Mouse (Mus musculus) pancreas, adult 10 weeks (tissue): ENCODE data around the gene Yif1b. TPM values are rescaled to one million over a fixed set of nuclear protein-coding genes. Genes with fewer than 3 reads are reported as not detected.

Experiments used
- polyA plus RNA-seq: library from polyadenylated mRNA; stranded (reverse); fragments of 350-450 nt; fragmentation: Illumina TruSeq; extraction: RNeasy Lipid Tissue Mini Kit (QIAGEN cat#74804); gene quantifications from one replicate; pipeline ENCODE4 v1.2.3, GENCODE M21; 2015; ENCODE audit warnings: low read depth, low replicate concordance; ENCODE audit not compliant: insufficient read depth

Yif1b gene
- polyA plus RNA-seq = 15.3 TPM

DNA sequence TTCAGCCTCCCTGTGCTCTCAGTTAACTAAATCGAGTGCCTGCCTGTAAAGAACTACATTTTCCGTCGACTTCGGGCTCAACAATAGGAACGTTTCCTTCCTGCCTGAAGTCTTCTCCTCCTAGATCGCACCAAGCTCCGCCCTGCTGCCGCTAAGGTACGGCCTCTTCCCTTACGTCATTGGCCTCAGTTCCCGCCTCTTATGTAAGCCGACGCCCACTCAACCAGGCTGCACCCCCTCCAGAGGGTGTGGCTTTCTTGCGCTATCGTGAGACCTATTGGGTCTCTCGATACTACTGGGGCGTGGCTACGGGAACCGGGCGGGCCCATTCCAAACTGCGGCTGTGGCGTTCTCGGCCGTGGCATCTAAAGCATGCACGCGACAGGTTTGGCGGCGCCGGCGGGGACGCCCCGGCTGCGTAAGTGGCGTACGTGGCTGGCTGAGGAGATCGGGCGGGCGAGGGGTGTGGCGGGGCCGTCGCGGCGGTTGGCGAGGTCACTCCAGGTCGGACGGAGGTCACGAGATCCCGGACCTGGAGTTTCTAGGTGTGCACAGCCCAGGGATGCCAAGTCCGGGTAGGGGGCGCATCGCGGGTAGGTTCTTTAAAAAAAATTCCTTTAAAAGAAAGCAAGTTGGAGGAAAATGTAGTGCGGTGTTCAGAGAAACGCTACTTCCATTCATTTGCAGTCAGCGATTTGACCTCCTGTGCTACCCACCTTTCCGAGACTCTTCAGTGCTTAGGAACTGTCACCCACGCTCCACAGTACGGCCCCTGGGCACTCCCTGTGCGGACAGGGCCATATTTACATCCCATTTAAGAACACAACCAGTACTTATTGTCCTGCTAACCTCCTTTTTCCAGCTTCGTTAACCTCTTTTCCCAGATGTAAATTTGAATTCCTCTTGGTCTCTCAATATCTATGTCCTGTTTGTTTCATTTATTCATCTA lies at the start of gene Yif1b:
Yif1b (plus strand) TSS at position 311 of the 949 bp plus-strand sequence.

DNA sequence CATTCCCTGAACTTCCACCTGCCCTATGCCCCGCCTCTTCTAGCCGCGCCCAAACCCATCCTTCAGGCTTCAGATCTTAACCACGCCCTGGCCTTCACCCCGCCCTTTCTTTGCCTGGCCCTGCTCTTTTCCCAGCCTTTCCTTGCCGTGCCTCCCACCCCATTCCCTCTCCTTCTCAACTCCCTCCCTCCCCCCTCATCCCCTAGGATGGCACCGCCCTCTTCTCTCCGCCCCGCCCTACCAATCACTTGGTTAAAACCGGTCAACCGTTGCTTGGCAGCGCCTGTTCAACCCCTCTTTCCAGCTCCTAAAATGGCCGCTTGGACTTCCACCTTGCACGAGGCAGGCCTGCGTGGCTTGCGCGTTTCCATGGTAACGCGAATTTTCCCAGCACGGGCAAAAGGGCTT lies 24.4 kb upstream of the Yif1b start, which contains the start of gene Catsperg1:
Catsperg1 (minus strand) TSS at position 361 of the 408 bp plus-strand sequence.

DNA sequence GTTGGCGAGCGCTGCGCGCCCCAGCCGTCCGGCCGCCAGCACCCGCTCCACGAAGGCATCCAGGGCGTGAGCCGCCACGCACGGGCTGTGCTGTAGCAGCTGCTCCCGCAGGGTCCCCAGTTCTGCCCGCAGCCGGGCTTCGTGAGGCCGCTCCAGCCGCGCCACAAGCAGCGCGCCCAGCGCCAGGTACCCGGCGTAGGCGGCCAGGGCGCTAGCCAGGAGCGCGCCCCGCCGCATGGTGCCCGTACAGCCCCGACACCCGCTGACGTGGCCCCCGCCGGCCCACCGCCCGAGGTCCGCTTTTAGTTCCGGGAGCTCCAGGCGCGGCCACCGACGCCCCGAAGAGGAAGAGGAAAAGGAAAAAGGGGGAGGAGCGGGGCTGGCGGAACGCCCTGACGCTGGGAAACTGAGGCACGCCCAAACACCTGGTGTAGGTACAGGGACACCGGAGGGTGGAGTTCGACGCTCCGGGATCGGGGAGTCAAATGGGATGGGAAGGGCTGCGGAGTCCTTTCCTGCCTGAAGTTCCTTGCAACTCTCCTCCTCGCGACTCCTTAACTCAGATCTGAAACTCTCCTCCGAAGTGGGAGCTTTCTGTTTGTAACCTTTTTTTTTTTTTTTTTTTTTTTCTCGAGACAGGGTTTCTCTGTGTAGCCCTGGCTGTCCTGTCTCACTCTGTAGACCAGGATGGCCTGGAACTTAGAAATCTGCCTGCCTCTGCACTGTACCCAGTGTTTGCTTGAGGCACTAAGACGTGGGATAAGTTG lies 5.7 kb upstream of the Yif1b start, which contains the start of gene Kcnk6:
Kcnk6 (minus strand) TSS at position 269 of the 767 bp plus-strand sequence.

DNA sequence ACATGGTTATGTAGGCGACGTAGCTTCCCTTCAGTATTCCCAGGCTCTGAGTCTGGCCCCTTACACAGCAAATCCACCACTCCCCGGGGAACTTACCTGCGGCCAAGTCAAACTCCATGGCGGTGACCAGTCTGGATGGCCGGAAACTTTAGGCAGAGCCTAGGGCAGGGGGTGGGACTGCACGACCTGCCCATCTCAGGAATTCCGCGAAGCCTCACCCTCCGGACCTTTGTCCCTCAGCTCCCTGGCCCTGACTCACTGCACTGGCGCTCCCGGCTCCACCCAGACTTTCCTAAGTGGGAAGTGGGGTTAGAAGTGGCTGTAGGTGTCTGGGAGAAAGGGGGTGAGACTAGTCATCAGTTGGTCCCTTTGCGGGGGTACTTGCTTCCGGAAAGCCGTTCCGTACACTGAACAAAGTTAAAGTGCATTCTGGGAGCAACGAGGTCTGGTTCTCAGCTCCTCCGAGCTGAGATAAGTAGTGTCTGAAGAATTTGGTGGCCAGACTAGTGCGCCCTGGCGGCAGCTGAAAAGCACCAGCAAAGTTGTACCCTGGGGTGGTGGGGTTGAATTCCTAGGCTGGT lies 10.2 kb downstream of the Yif1b start, which contains the start of gene 2200002D01Rik:
2200002D01Rik (minus strand) TSS at position 206 of the 581 bp plus-strand sequence.

DNA sequence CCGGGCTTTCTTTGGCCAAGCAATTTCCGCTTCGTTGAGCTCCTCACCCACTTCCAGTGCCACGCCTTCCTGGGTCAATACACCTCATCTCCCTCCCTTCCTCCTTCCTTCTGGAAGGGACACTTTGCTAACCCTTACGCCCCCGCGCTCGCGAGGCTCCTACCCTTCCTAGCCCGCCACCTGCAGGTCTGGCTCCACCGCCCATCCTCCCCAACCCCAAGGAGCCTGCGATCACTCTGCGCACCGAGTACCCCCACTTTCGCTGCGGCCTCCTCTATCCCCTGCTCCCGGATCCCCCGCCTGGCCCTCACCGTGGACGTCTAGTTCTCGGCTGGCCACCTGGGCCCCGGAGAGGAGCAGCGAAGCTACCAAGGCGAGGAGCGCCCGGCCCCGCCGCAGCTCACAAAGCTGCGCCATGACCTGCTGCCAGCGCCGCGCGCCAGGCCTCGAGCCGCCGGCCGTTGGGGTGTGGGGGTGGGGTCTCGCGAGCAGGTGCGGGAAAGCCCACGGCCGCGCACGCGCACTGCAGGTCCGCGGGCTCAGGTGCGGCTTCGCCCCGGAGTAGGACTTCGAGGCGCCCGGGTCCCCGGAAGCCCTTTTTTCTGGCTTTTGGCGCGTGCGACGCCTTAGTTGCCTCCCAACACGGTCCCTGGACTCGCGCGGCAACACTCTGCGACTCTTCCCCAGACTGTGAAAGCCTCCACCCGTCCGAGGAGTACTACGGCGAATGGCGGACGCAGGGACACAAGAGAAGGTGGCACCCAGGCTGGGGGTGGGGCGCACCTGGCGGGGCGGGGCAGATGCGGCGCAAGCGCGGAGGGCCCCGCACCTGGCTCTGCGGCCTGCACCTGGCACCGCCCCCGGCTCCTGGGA lies 43.3 kb downstream of the Yif1b start, which contains the start of gene Spint2:
Spint2 (minus strand) TSS at position 712 of the 873 bp plus-strand sequence.

DNA sequence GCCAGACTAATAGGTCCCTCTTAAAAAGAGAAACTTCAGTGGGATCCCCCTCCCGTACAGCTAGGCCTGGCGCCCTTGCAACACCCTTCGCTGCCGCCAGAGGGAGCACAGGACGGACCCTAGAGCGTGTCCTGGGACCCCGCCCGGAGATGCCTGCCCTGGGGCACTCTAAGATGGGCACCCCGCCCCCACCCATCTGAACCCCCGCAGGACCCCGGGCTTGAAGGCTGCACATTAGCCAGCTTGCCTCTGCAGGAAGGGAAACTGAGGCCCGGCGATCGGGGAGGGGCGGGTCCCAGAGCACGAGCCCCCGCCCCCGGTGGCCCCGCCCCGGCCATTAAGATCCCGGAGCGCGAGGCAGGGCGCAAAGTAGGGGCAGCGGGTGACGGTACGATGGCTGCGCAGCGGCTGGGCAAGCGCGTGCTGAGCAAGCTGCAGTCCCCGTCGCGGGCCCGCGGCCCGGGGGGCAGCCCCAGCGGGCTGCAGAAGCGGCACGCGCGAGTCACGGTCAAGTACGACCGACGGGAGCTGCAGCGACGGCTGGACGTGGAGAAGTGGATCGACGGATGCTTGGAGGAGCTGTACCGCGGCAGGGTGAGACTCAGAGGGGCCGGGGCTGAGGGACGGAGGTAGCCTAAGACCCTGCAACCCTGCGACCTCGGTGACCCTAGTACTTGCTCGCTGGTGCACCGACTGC lies 51.0 kb downstream of the Yif1b start, which contains the start of gene Ppp1r14a:
Ppp1r14a (plus strand) TSS at position 367 of the 697 bp plus-strand sequence.

Other genes with a start within 250 kb of the Yif1b start
- not detected for gene Ryr1, start 113.2 kb upstream of the Yif1b start, polyA plus RNA-seq
- 1.4 TPM for gene Rasgrp4, start 103.5 kb upstream of the Yif1b start, polyA plus RNA-seq
- gene Fam98c, start 82.1 kb upstream of the Yif1b start, polyA plus RNA-seq = 14.6 TPM
- gene Ggn, start 68.1 kb upstream of the Yif1b start, polyA plus RNA-seq = 2.3 TPM
- gene Spred3, start 67.9 kb upstream of the Yif1b start, polyA plus RNA-seq = 1.4 TPM
- 32.7 TPM for gene Psmd8, start 57.6 kb upstream of the Yif1b start, polyA plus RNA-seq
- gene Catsperg1, start 24.3 kb upstream of the Yif1b start, polyA plus RNA-seq = 0.55 TPM
- 2.9 TPM for gene Kcnk6, start 5.8 kb upstream of the Yif1b start, polyA plus RNA-seq
- gene 2200002D01Rik, start 10.1 kb downstream of the Yif1b start, polyA plus RNA-seq = not detected
- gene Spint2, start 43.6 kb downstream of the Yif1b start, polyA plus RNA-seq = 98.5 TPM
- 6.3 TPM for gene Ppp1r14a, start 51.0 kb downstream of the Yif1b start, polyA plus RNA-seq
- 1.6 TPM for gene Dpf1, start 65.6 kb downstream of the Yif1b start, polyA plus RNA-seq